In the genomic region with DNA sequence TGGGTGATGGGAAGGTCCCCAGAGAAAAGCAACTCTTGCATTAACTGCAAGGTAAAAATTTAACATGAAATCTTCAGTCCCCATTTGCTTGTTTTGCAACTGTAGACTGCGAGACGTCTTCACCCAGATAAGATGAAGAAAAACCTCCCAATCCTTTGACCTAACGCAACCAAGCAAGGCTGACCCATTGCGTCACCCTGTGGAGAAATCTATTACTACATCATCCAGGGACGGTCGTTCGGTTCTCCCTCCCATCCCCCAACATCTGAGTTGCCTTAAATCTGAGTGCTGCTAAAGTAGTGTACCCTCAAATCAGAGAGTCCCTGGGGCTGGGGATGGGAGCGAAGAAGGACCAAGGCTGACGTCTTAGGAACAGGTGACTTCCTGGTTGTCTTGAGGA, we compare ENCODE assay signal across 17 mouse cellular contexts. TPM values are rescaled to one million over a fixed set of nuclear protein-coding genes. Genes with fewer than 3 reads are reported as not detected.
A peak's percentile ranks its signal among the peaks of the same experiment; 100 is the strongest.
DNase-seq lines count a peak whose midpoint lies in the region; ATAC-seq and TF ChIP-seq lines count a peak whose summit lies in the region.
"Had no signal": no experiment of that assay in that cellular context is flagged by ENCODE, and none has a peak within 500 bp of the region (broad histone marks: within the 10 kb centered on the region; RNA-seq: fewer than 3 reads in every experiment).

No protein-coding gene starts in this region.

- peaks cover 13% of the 10 kb centered on the region for H3K4me1 ChIP-seq in liver, adult 2 months (ENCODE audit: control insufficient read depth, insufficient read depth, low read length)
- H3K4me1 ChIP-seq in liver, embryonic 11.5 days (replicated peaks; ENCODE audit: control insufficient read depth, insufficient read depth, low read length) = no peaks in the 10 kb centered on the region
- peaks cover 19% of the 10 kb centered on the region for H3K4me1 ChIP-seq in ES-Bruce4 (ENCODE audit: control insufficient read depth, insufficient read depth, low read length)

- no peak for DNase-seq in gastrocnemius, adult 2 months
- DNase-seq in gastrocnemius, adult 8-10 months (ENCODE audit: low spot score in 2 of 2) = no peak
- peak; percentile 45 for DNase-seq in liver, adult 2 months (ENCODE audit: extremely low read depth, low read depth, low spot score)
- DNase-seq in liver, embryonic 11.5 days (ENCODE audit: low spot score) = no peak
- peak; percentile 49 for DNase-seq in adipocyte (ENCODE audit: low spot score)
- DNase-seq in right cerebral cortex, adult 2 months (ENCODE audit: low spot score in 2 of 2) = no peak
- no peak for DNase-seq in right cerebral cortex, postnatal 10 days (ENCODE audit: low spot score in 2 of 2)
- DNase-seq: cerebellum, adult 2 months; heart, adult 11 months; heart, postnatal 10 days; right cerebral cortex, postnatal 4 days; thymus, adult 2 months had no signal

- TF ChIP-seq CTCF in gastrocnemius, adult 2 months (IDR thresholded peaks at IDR 0.05) = peak; percentile 32; the same call in 1 of the 2 replicates
- TF ChIP-seq CTCF in liver, adult 2 months (IDR thresholded peaks at IDR 0.05; ENCODE audit: low read depth, low read length) = peak; percentile 27; the same call in 1 of the 2 replicates
- peak; percentile 47 for TF ChIP-seq CTCF in ES-Bruce4 (IDR thresholded peaks at IDR 0.05; ENCODE audit: low read depth, low read length)

- WGBS in liver, adult 2 months = 48% methylated on average over 9 of the region's 9 CpGs
- 44% methylated on average over 9 of the region's 9 CpGs for WGBS in liver, embryonic 11.5 days

- H3K9me3 ChIP-seq in liver, embryonic 11.5 days (ENCODE audit: control insufficient read depth, low read length) = no peaks in the 10 kb centered on the region
- H3K9me3 ChIP-seq in ES-Bruce4 (replicated peaks; ENCODE audit: control insufficient read depth, insufficient read depth, low read length, poor library complexity, severe bottlenecking) = no peaks in the 10 kb centered on the region
- H3K9me3 ChIP-seq: embryonic facial prominence, embryonic 12.5 days; intestine, embryonic 15.5 days; limb, embryonic 15.5 days had no signal

- no peaks in the 10 kb centered on the region for H3K27me3 ChIP-seq in liver, adult 2 months (ENCODE audit: control insufficient read depth, insufficient read depth, low read length)
- H3K27me3 ChIP-seq in liver, embryonic 11.5 days (replicated peaks; ENCODE audit: control insufficient read depth, insufficient read depth, low read length) = no peaks in the 10 kb centered on the region
- H3K27me3 ChIP-seq in ES-Bruce4 (ENCODE audit: control insufficient read depth, insufficient read depth, low read length, poor library complexity, severe bottlenecking) = no peaks in the 10 kb centered on the region
- H3K27me3 ChIP-seq: embryonic facial prominence, embryonic 12.5 days; intestine, embryonic 15.5 days; limb, embryonic 15.5 days had no signal

- H3K79me2 ChIP-seq in liver, adult 2 months (ENCODE audit: control insufficient read depth, insufficient read depth, low read length) = 0 out of 2 replicates have a peak, but pooled peaks cover under 1% of the 10 kb centered on the region

- H3K27ac ChIP-seq in gastrocnemius, adult 2 months = peak overlapping the region; percentile 48; the same call in 1 of the 2 replicates
- H3K27ac ChIP-seq in liver, adult 2 months (replicated peaks; ENCODE audit: insufficient read depth, low read depth, low read length) = no peak overlapping the region
- H3K27ac ChIP-seq in liver, embryonic 11.5 days (ENCODE audit: low read depth, low read length) = no peak overlapping the region
- peak overlapping the region; percentile 98 for H3K27ac ChIP-seq in ES-Bruce4 (ENCODE audit: insufficient read depth, low read length)
- H3K27ac ChIP-seq: embryonic facial prominence, embryonic 12.5 days; intestine, embryonic 15.5 days; limb, embryonic 15.5 days had no signal

- H3K4me2 ChIP-seq in liver, embryonic 11.5 days = no peak overlapping the region
- H3K4me2 ChIP-seq: intestine, embryonic 15.5 days; limb, embryonic 15.5 days had no signal

- no peak overlapping the region for H3K4me3 ChIP-seq in gastrocnemius, adult 2 months
- no peak overlapping the region for H3K4me3 ChIP-seq in liver, adult 2 months (ENCODE audit: insufficient read depth, low read depth, low read length)
- no peak overlapping the region for H3K4me3 ChIP-seq in liver, embryonic 11.5 days (ENCODE audit: low read depth, low read length)
- peak overlapping the region; percentile 60 for H3K4me3 ChIP-seq in ES-Bruce4 (ENCODE audit: low read depth, low read length)
- H3K4me3 ChIP-seq: embryonic facial prominence, embryonic 12.5 days; intestine, embryonic 15.5 days; limb, embryonic 15.5 days had no signal

- peaks cover 35% of the 10 kb centered on the region for H3K36me3 ChIP-seq in liver, adult 2 months (ENCODE audit: control insufficient read depth, insufficient read depth, low read length)
- H3K36me3 ChIP-seq in liver, embryonic 11.5 days (ENCODE audit: control insufficient read depth, insufficient read depth, low read length) = no peaks in the 10 kb centered on the region
- H3K36me3 ChIP-seq in ES-Bruce4 (ENCODE audit: control insufficient read depth, insufficient read depth, low read length, poor library complexity, severe bottlenecking) = 0 out of 2 replicates have a peak, but pooled peaks cover 3% of the 10 kb centered on the region
- H3K36me3 ChIP-seq: embryonic facial prominence, embryonic 12.5 days; intestine, embryonic 15.5 days had no signal

- no peak overlapping the region for H3K9ac ChIP-seq in liver, adult 2 months (ENCODE audit: low read depth, low read length)
- no peak overlapping the region for H3K9ac ChIP-seq in liver, embryonic 11.5 days (ENCODE audit: low read depth, low read length)
- H3K9ac ChIP-seq in ES-Bruce4 (ENCODE audit: low read depth, poor library complexity, severe bottlenecking) = peak overlapping the region; percentile 69
- H3K9ac ChIP-seq: embryonic facial prominence, embryonic 12.5 days; intestine, embryonic 15.5 days; limb, embryonic 15.5 days had no signal

- intact Hi-C loops in gastrocnemius, adult 2 months (cut with DNase I) = loop anchor here (10.0 kb wide), 1 partner anchor 174 kb away; no protein-coding TSS in a partner anchor

- TF ChIP-seq POLR2A in liver, adult 2 months (IDR thresholded peaks at IDR 0.05; ENCODE audit: extremely low read depth, insufficient read depth, low read length) = no peak
- TF ChIP-seq POLR2A in ES-Bruce4 (IDR thresholded peaks at IDR 0.05; ENCODE audit: insufficient read depth, low read length) = no peak

- TF ChIP-seq EP300 in ES-Bruce4 (IDR thresholded peaks at IDR 0.05; ENCODE audit: insufficient read depth, low read depth, low read length) = no peak

- no peak for ATAC-seq in liver, embryonic 11.5 days (replicated peaks; ENCODE audit: low FRiP score)
- ATAC-seq: intestine, embryonic 15.5 days had no signal

RNA-seq across cellular contexts. Expression of a gene that starts 13.7 kb away (rescaled TPM):
- total RNA-seq in gastrocnemius, adult 2 months (2021) = 100 to 1,000 TPM; 234 to 341 TPM
- 100 to 1,000 TPM; 239 to 425 (median 325) TPM for total RNA-seq in gastrocnemius, adult 8-10 months (2022)
- 149 and 164 TPM in 2 replicates for total RNA-seq in liver, adult 2 months (2014; rRNA removed)
- polyA plus RNA-seq in liver, adult 2 months (2012; rRNA removed) = 216 and 232 TPM in 2 replicates
- 2.6 and 3.5 TPM in 2 replicates for polyA plus RNA-seq in liver, embryonic 11.5 days (2014; fragmentation: Nextera tagmentation; extraction: Ambion mirVana)
- 64.0 and 68.1 TPM in 2 replicates for polyA plus RNA-seq in ES-Bruce4 (2011; ENCODE audit: insufficient read depth, insufficient read length, low read depth, missing spikeins)
- total RNA-seq: common myeloid progenitor, adult 5-6 weeks had no signal

Comparison
In these comparisons a context has a peak if more than half of its experiments do, and no peak if none do; other contexts are left out.
1. DNase-seq: peak in liver, adult 2 months (single experiment) and adipocyte (single experiment); none in gastrocnemius, adult 2 months (single experiment), gastrocnemius, adult 8-10 months (0 of 2), liver, embryonic 11.5 days (single experiment), right cerebral cortex, adult 2 months (0 of 2) and right cerebral cortex, postnatal 10 days (0 of 2).
2. H3K27ac ChIP-seq: peak in gastrocnemius, adult 2 months (single experiment) and ES-Bruce4 (single experiment); none in liver, adult 2 months (single experiment) and liver, embryonic 11.5 days (single experiment).
3. Peak in every context shown above with its lines, with median percentiles within 50 percentile points of each other: CTCF ChIP-seq.